Mouse (Mus musculus) ES-E14 (cell line): Measurements from ENCODE around the gene Abcc3. TPM values are rescaled to one million over a fixed set of nuclear protein-coding genes. Genes with fewer than 3 reads are reported as not detected.

Experiments
- DNase-seq: peaks from one replicate; pipeline ENCODE4 v3.0.0-alpha.2; 2013; ENCODE audit warnings: low read depth, low spot score
- H3K27ac ChIP-seq: 2 replicates; pipeline ENCODE4 v1.5.1; 2012; ENCODE audit warnings: low read depth, mild to moderate bottlenecking, low read length, moderate library complexity, mixed read lengths; ENCODE audit not compliant: poor library complexity, insufficient read depth, severe bottlenecking
- H3K36me3 ChIP-seq: 2 replicates; pipeline ENCODE4 v1.6.1; 2012; ENCODE audit warnings: mild to moderate bottlenecking, low read length, moderate library complexity, mixed read lengths; ENCODE audit not compliant: control insufficient read depth, poor library complexity, insufficient read depth, severe bottlenecking
- H3K4me1 ChIP-seq, 2 experiments: fragments of 150-350 bp in 1 of 2; sonication (generic) in 1 of 2; 2 replicates each; pipeline ENCODE4 v1.6.1; 2012; ENCODE audit warnings: low read length in 2 of 2, mild to moderate bottlenecking in 1 of 2, mixed read lengths in 1 of 2; ENCODE audit not compliant: control insufficient read depth in 2 of 2, insufficient read depth in 2 of 2, poor library complexity in 1 of 2
- H3K4me3 ChIP-seq, 2 experiments: fragments of 150-350 bp in 1 of 2; sonication (generic) in 1 of 2; 2 replicates each; pipeline ENCODE4 v1.5.1; 2012; ENCODE audit warnings: low read length in 2 of 2, low read depth in 1 of 2, mild to moderate bottlenecking in 1 of 2, mixed read lengths in 1 of 2; ENCODE audit not compliant: insufficient read depth in 1 of 2, poor library complexity in 1 of 2, severe bottlenecking in 1 of 2
- H3K9ac ChIP-seq: 2 replicates; pipeline ENCODE4 v1.6.1; 2012; ENCODE audit warnings: low read depth, mild to moderate bottlenecking, low read length, mixed read lengths; ENCODE audit not compliant: poor library complexity, insufficient read depth, severe bottlenecking
- H3K9me3 ChIP-seq: fragments of 150-350 bp; sonication (generic); 2 replicates; pipeline ENCODE4 v1.6.1; 2012; ENCODE audit warnings: low read depth, mild to moderate bottlenecking, low read length; ENCODE audit not compliant: control insufficient read depth, insufficient read depth
- CHD2 ChIP-seq: IDR thresholded peaks from 2 replicates; pipeline ENCODE4 v1.6.1; 2014; ENCODE audit warnings: mild to moderate bottlenecking, low read depth, low read length, inconsistent platforms
- HCFC1 ChIP-seq: IDR thresholded peaks from 2 replicates; pipeline ENCODE4 v1.6.1; 2012; ENCODE audit warnings: low read length, inconsistent platforms, borderline replicate concordance; ENCODE audit not compliant: insufficient read depth
- MAFK ChIP-seq: IDR thresholded peaks from 2 replicates; pipeline ENCODE4 v1.6.1; 2014; ENCODE audit warnings: mild to moderate bottlenecking, low read depth, low read length, inconsistent platforms; ENCODE audit not compliant: insufficient read depth
- ZC3H11A ChIP-seq: IDR thresholded peaks from 2 replicates; pipeline ENCODE4 v1.6.1; 2012; ENCODE audit warnings: low read depth, mild to moderate bottlenecking, inconsistent platforms, low read length, borderline replicate concordance
- ZNF384 ChIP-seq: IDR thresholded peaks from 2 replicates; pipeline ENCODE4 v1.6.1; 2012; ENCODE audit warnings: low read depth, low read length, inconsistent platforms
- in situ Hi-C, 2 experiments: fragments of 600-800 bp; cut with MboI; formaldehyde crosslinking; loops; one replicate each; pipeline ENCODE4 v1.15.1; 2025; ENCODE audit warnings: low sequenced_read_pairs in 2 of 2, inconsistent platforms in 1 of 2; ENCODE audit not compliant: unreplicated experiment in 2 of 2
- total RNA-seq: library from RNA; depleted of rRNA; stranded (reverse); fragments of 300-350 nt; gene quantifications from 2 replicates; pipeline ENCODE4 v1.2.3, GENCODE M21; 2012

Abcc3 gene
- total RNA-seq, 1 experiment: 1.5 TPM

DNA sequence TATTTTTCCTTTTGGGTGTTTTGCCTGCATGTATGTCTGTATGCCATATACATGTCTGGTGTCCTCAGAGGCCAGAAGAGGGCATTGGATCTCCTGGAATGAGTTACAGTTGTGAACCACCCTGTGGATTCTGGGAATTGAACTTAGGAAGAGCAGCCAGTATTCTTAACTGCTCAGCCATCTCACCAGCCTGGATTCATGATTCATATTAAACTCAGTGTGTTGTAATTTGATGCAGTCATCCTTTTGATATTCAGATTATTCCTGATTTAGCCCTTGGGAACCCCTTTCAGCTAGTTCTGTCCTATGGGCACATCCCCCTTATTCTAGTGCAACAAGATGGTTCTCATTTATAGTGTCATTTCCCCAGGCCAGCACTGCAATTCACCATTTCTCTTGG is 56.2 kb downstream of the Abcc3 start:
- no peak overlapping the region for H3K9ac ChIP-seq
- H3K9me3 ChIP-seq: no peaks in the 10 kb centered on the region
- in situ Hi-C loops: loop anchor here (5.0 to 10.0 kb wide), 2 partner anchors 148 to 151 kb away; partner anchors contain the start of gene Spata20 (in 2 of the 2)
- H3K27ac ChIP-seq: no peak overlapping the region
- TF ChIP-seq MAFK (no peak), HCFC1 (no peak), ZNF384 (no peak), CHD2 (no peak), ZC3H11A (no peak)
- peaks cover 14% of the 10 kb centered on the region for H3K36me3 ChIP-seq
- DNase-seq: no peak
- H3K4me1 ChIP-seq: peaks cover 0 to 2% of the 10 kb centered on the region in 2 experiments; a peak in 1 of 4 replicates
- H3K4me3 ChIP-seq: no peak overlapping the region

DNA sequence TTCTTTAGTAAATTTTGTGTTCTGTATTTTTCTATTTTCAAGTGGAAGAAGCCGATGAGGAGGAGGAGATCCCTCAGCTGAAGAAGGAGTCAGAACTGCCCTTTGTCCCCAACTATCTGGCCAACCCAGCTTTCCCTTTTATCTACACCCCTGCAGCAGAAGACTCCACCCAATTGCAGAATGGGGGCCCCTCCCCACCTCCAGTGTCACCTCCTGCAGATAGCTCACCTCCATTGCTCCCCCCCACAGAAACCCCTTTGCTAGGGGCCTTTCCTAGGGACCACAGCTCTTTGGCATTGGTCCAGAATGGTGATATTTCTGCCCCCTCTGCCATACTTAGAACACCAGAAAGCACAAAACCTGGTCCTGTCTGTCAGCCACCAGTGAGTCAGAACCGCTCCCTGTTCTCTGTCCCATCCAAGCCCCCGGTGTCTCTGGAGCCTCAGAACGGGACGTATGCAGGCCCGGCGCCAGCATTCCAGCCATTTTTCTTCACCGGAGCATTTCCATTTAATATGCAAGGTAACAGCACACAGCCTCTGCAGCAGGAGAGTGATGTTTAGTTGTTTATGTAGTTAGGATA is 58.3 kb downstream of the Abcc3 start:
- no peak overlapping the region for H3K27ac ChIP-seq
- in situ Hi-C loops: loop anchor here in 1 of 2 experiments (10.0 kb wide), 1 partner anchor 150 kb away; the partner anchor contains the start of gene Spata20
- no peak for TF ChIP-seq MAFK
- TF ChIP-seq ZC3H11A: no peak
- TF ChIP-seq HCFC1: no peak

DNA sequence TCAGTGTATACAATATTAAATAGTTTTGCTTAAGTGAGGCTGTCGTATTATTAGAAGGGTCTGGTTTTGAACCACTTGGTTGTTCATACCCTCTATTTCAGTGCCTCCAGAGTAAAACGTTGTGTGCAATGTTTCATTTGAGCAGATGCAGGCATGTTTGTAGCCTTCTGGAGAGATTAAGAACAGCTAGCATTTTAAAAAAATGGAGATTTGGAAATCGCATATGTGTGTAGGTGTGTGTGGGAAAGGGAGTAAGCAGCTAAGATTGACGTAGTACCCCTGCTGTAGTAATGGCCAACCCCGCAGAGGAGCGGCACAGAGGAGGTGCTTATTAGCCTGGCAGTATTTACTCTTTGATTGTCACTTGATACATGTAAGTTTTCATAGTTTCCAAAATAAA is 60.1 kb downstream of the Abcc3 start:
- DNase-seq: no peak
- in situ Hi-C loops: loop anchor here in 1 of 2 experiments (10.0 kb wide), 1 partner anchor 152 kb away; the partner anchor contains the start of gene Spata20
- no peak for TF ChIP-seq ZNF384
- no peak for TF ChIP-seq CHD2
- TF ChIP-seq HCFC1: no peak
- no peak for TF ChIP-seq MAFK
- no peak for TF ChIP-seq ZC3H11A
- Histone ChIP-seq H3K27ac (no peak overlapping the region), H3K9me3 (no peaks in the 10 kb centered on the region), H3K4me3 (no peak overlapping the region), H3K36me3 (peaks cover 6% of the 10 kb centered on the region), H3K9ac (no peak overlapping the region), H3K4me1 (no peaks in the 10 kb centered on the region)

More for the DNA sequence above, 58.3 kb downstream of the Abcc3 start:
- Histone ChIP-seq H3K4me3 (no peak overlapping the region), H3K36me3 (peaks cover 10% of the 10 kb centered on the region), H3K9ac (no peak overlapping the region), H3K4me1 (no peaks in the 10 kb centered on the region), H3K9me3 (no peaks in the 10 kb centered on the region)
- no peak for DNase-seq

DNA sequence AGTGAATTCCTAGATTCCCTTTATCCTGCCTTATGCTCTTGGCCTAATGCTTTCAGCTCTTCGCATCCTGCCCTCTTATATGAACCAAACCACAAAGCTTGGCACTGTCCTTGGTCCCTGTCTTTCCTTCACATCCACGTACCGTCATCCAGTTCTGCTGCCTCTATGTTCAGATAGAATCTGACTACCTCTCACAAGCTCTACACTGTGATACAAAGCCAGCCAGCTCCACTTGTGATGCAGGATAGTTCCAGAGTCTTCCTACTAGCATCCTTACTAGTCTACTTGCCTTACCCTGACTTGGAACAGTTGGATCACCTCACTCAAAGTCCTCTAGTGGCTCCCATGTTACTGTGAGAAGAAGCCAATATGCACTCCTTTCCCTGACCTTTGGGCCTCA is 62.6 kb downstream of the Abcc3 start:
- Histone ChIP-seq H3K9ac (no peak overlapping the region), H3K4me3 (no peak overlapping the region), H3K9me3 (no peaks in the 10 kb centered on the region), H3K36me3 (peaks cover 6% of the 10 kb centered on the region), H3K4me1 (no peaks in the 10 kb centered on the region), H3K27ac (no peak overlapping the region)
- in situ Hi-C loops: loop anchor here in 1 of 2 experiments (10.0 kb wide), 1 partner anchor 155 kb away; the partner anchor contains the start of gene Spata20
- TF ChIP-seq MAFK (no peak), ZNF384 (no peak), ZC3H11A (no peak), CHD2 (no peak), HCFC1 (no peak)
- DNase-seq: no peak
